Mouse (Mus musculus) cerebellum, adult 2 months (tissue): ENCODE results near the gene H1fx.

Source experiments
- CTCF ChIP-seq: fragments of 200-500 bp; IDR thresholded peaks from 2 replicates; pipeline ENCODE4 v1.5.1; 2011; ENCODE audit warnings: low read depth, mild to moderate bottlenecking, control low read depth, low read length, moderate library complexity, borderline replicate concordance; ENCODE audit not compliant: insufficient read depth
- POLR2A ChIP-seq: fragments of 200-500 bp; IDR thresholded peaks from 2 replicates; pipeline ENCODE4 v1.6.1; 2011; ENCODE audit warnings: low read length, control low read depth, borderline replicate concordance; ENCODE audit not compliant: insufficient read depth

DNA sequence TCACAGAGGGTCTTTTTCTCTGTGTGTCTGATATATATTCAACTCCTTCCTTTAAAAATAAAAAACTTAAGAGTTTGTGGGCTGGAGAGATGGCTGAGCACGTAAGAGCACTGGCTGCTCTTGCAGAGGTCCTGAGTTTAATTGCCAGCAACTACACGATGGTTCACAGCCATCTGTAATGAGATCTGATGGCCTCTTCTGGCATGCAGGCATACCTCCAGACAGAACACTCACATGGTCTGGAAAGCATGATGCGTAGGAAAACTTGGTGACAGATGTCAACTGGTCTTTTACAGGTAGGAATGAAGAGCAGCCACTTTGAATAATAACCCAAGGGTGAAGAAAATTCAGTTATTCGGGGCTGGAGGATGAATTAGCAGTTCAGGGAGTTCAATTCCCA is 36.4 kb upstream of the H1fx start:
- no peak for TF ChIP-seq CTCF
- no peak for TF ChIP-seq POLR2A
